Mouse (Mus musculus): ENCODE results near the gene Gpr108.
A peak's percentile ranks its signal among the peaks of the same experiment; 100 is the strongest.

Gene Gpr108

GRCm38 (mm10) chr17:57271301-57271700 lies 23.1 kb upstream of the Gpr108 start:
- no peak for DNase-seq (ENCODE audit: low spot score)

- peak; percentile 12 for DNase-seq (ENCODE audit: low spot score)
Observed at GRCm38 (mm10) chr17:57267556-57268126, 19.4 kb upstream of the Gpr108 start.

- DNase-seq (ENCODE audit: low spot score), result peak; percentile 95
Observed at GRCm38 (mm10) chr17:57264972-57265945, 17.0 kb upstream of the Gpr108 start.

- DNase-seq (ENCODE audit: low spot score), result peak; percentile 9
Observed at GRCm38 (mm10) chr17:57264164-57264563, 15.9 kb upstream of the Gpr108 start.

GRCm38 (mm10) chr17:57262901-57263550 lies 14.8 kb upstream of the Gpr108 start:
- DNase-seq (ENCODE audit: low spot score), result no peak

- no peak for DNase-seq (ENCODE audit: low spot score)
Observed at GRCm38 (mm10) chr17:57261796-57262195, 13.6 kb upstream of the Gpr108 start.

- DNase-seq (ENCODE audit: low spot score), result no peak
Observed at GRCm38 (mm10) chr17:57261286-57261685, 13.0 kb upstream of the Gpr108 start.

- no peak for DNase-seq (ENCODE audit: low spot score)
Observed at GRCm38 (mm10) chr17:57260351-57260750, 12.1 kb upstream of the Gpr108 start.

GRCm38 (mm10) chr17:57259742-57260141 lies 11.5 kb upstream of the Gpr108 start:
- peak; percentile 29 for DNase-seq (ENCODE audit: low spot score)

GRCm38 (mm10) chr17:57258191-57258590 lies 9.9 kb upstream of the Gpr108 start:
- no peak for DNase-seq (ENCODE audit: low spot score)

GRCm38 (mm10) chr17:57256921-57257485 lies 8.8 kb upstream of the Gpr108 start:
- no peak for DNase-seq (ENCODE audit: low spot score)

GRCm38 (mm10) chr17:57255354-57255753 lies 7.1 kb upstream of the Gpr108 start:
- peak; percentile 43 for DNase-seq (ENCODE audit: low spot score)

GRCm38 (mm10) chr17:57253306-57253705 lies 5.1 kb upstream of the Gpr108 start:
- no peak for DNase-seq (ENCODE audit: low spot score)

GRCm38 (mm10) chr17:57251431-57251830 lies 3.2 kb upstream of the Gpr108 start:
- DNase-seq (ENCODE audit: low spot score), result no peak

GRCm38 (mm10) chr17:57250461-57251160 lies 2.4 kb upstream of the Gpr108 start:
- peak; percentile 55 for DNase-seq (ENCODE audit: low spot score)

- peak; percentile 96 for DNase-seq (ENCODE audit: low spot score)
Observed at GRCm38 (mm10) chr17:57249186-57250181, 1.2 kb upstream of the Gpr108 start, which contains the start of gene Trip10. Trip10 (plus strand) TSS chr17:57249455.

- DNase-seq (ENCODE audit: low spot score), result no peak
Observed at GRCm38 (mm10) chr17:57248771-57249170, 525 bp upstream of the Gpr108 start.

GRCm38 (mm10) chr17:57247393-57248200 lies 649 bp downstream of the Gpr108 start:
- peak; percentile 99 for DNase-seq (ENCODE audit: low spot score)

- DNase-seq (ENCODE audit: low spot score), result no peak
Observed at GRCm38 (mm10) chr17:57246663-57247392, 1.4 kb downstream of the Gpr108 start.
